Mouse (Mus musculus): ENCODE data around the gene Tnfrsf19.
A peak's percentile ranks its signal among the peaks of the same experiment; 100 is the strongest.

The Tnfrsf19 gene

GRCm38 (mm10) chr14:61046091-61046681 is at the start of gene Tnfrsf19:
Gene Tnfrsf19, minus strand, starts transcription at chr14:61046490.
- DNase-seq = peak; percentile 81

GRCm38 (mm10) chr14:61092073-61092472 is 45.8 kb upstream of the Tnfrsf19 start:
- peak; percentile 29 for DNase-seq

- no peak for DNase-seq
Measured at GRCm38 (mm10) chr14:61090955-61091354, 44.7 kb upstream of the Tnfrsf19 start.

- DNase-seq = no peak
Measured at GRCm38 (mm10) chr14:61088187-61088586, 41.9 kb upstream of the Tnfrsf19 start.

- DNase-seq = peak; percentile 56
Measured at GRCm38 (mm10) chr14:61085325-61085724, 39.0 kb upstream of the Tnfrsf19 start.

- DNase-seq = no peak
Measured at GRCm38 (mm10) chr14:61069555-61069954, 23.3 kb upstream of the Tnfrsf19 start.

GRCm38 (mm10) chr14:61061729-61062128 is 15.4 kb upstream of the Tnfrsf19 start:
- DNase-seq = no peak

- no peak for DNase-seq
Measured at GRCm38 (mm10) chr14:61059316-61059945, 13.1 kb upstream of the Tnfrsf19 start.

GRCm38 (mm10) chr14:61056962-61057361 is 10.7 kb upstream of the Tnfrsf19 start:
- no peak for DNase-seq

GRCm38 (mm10) chr14:61056445-61056844 is 10.2 kb upstream of the Tnfrsf19 start:
- DNase-seq = no peak

- DNase-seq = no peak
Measured at GRCm38 (mm10) chr14:61055864-61056263, 9.6 kb upstream of the Tnfrsf19 start.

- no peak for DNase-seq
Measured at GRCm38 (mm10) chr14:61052163-61052562, 5.9 kb upstream of the Tnfrsf19 start.

GRCm38 (mm10) chr14:61045446-61046090 is 722 bp downstream of the Tnfrsf19 start:
- no peak for DNase-seq

GRCm38 (mm10) chr14:61044316-61044715 is 2.0 kb downstream of the Tnfrsf19 start:
- DNase-seq = no peak

- no peak for DNase-seq
Measured at GRCm38 (mm10) chr14:61043511-61044310, 2.6 kb downstream of the Tnfrsf19 start.

- DNase-seq = no peak
Measured at GRCm38 (mm10) chr14:61042291-61042690, 4.0 kb downstream of the Tnfrsf19 start.

- no peak for DNase-seq
Measured at GRCm38 (mm10) chr14:61040236-61040635, 6.1 kb downstream of the Tnfrsf19 start.

GRCm38 (mm10) chr14:61038082-61038472 is 8.2 kb downstream of the Tnfrsf19 start:
- no peak for DNase-seq

- DNase-seq = peak; percentile 82
Measured at GRCm38 (mm10) chr14:61037321-61038081, 8.8 kb downstream of the Tnfrsf19 start.

GRCm38 (mm10) chr14:61030366-61030765 is 15.9 kb downstream of the Tnfrsf19 start:
- no peak for DNase-seq

GRCm38 (mm10) chr14:61024006-61024405 is 22.3 kb downstream of the Tnfrsf19 start:
- no peak for DNase-seq

- no peak for DNase-seq
Measured at GRCm38 (mm10) chr14:61022383-61022782, 23.9 kb downstream of the Tnfrsf19 start.

GRCm38 (mm10) chr14:61020968-61021367 is 25.3 kb downstream of the Tnfrsf19 start:
- no peak for DNase-seq

All from right cerebral cortex, postnatal 14 days (tissue).